Mouse (Mus musculus): ENCODE measurements at regions not wholly inside any gene's neighbourhood (a gene's known extent, or its start where the extent isn't known, plus 50 kb on each side); places are given as distances from the start of the nearest gene placed in this dataset.

DNA sequence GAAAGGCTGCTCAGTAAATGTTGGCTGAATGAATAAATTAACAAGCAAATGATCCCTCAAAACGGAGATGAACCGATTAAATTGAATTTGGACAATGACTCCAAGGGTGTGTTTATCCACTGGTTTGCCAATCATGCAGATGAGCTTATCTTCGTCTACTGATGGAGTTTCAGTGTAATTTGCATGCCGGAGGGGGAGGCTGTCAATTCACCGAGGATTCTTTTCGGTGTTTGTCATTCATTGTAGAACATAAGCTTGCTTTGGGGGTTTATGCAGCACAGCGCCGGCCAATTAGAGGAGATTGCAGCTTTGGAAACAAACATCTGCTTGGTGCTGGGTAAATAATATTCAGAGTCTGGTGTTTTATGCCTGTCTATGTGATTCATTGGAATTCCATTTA, 132.7 kb downstream of the Otoa start:
- DNase-seq (ENCODE audit: low read depth) = no peak

DNA sequence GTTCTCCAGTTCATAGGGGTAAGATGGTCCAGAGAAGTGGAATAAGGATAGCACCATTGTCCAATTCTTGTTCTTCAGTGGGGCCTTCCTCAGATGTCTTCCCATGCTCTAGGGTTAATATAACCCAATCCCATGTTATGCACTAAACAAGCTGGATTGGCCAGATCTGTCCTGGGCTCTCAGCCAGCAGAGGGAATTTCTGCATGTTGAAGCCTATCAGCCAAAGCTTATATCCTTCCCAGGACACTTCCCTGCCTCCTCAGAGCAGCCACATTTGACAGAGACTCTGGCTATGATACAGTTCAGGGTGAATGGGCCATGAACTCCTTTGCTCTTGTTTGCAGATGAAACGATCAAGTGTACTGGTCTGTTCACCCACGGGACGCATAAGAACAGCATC, 133.6 kb downstream of the Otoa start:
- DNase-seq (ENCODE audit: low read depth) = no peak

DNA sequence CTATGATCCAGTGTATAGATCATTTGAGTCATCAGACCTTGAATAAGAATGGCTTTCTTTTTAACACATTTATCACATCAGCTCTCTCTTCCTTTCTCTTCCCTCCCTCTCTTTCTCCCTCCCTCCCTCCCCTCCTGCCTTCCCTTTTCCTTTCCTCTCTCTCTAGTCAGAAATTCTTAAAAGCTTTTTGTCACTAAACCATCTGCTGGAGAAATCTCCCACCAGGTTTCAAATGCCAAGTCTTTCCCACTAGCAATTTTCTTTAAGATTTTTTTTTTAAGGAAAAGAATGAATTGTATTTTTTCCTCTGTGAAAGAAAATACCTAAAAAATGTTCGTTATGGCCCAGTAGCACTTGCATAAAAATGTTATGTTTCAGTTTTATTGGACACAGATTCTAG, 134.3 kb downstream of the Otoa start:
- DNase-seq (ENCODE audit: low read depth) = no peak

- DNase-seq (ENCODE audit: low read depth) = no peak
These were observed 136.6 kb downstream of the Otoa start for GRCm38 (mm10) chr7:121218031-121218430.

GRCm38 (mm10) chr7:121221158-121221557, 139.7 kb downstream of the Otoa start:
- DNase-seq (ENCODE audit: low read depth) = no peak

DNA sequence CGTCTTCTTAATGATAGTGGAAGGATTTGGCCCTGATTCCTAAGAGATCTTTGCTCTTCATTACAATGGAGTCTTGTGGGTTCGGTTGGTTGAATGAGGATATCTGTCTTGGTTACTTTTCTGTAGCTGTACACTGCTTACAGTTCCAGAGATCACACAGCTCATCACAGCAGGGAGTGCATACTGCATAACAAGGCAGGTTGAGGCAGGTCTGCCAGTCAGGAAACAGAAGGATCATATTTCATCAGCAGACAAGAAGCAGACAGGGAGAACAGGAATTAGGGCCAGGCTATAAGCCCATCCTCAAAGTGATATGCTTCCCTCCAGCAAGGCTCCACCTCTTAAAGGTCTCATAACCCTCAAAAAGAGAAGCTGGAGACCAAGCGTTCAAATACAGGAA, 150.4 kb downstream of the Otoa start:
- no peak for DNase-seq (ENCODE audit: low read depth)

DNA sequence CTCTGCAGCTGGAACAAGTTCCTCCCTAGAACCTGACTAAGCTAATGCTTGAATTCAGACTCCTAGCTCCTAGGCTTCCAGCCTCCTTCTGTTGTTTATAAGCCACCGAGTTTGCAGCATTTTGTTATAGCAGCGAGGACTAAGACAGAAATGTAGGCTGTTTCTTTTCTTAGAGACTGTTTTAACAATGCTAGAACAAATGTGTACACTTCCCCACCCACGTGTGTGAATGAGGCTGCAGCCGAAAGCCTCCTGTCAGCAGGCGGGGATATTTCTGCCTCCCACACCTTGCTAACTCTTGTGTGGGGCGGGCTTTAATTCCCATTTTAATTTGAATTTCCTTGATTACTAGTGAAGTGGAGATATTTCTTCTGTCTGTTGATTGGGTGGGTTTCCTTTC, 153.4 kb downstream of the Otoa start:
- DNase-seq (ENCODE audit: low read depth) = no peak

DNA sequence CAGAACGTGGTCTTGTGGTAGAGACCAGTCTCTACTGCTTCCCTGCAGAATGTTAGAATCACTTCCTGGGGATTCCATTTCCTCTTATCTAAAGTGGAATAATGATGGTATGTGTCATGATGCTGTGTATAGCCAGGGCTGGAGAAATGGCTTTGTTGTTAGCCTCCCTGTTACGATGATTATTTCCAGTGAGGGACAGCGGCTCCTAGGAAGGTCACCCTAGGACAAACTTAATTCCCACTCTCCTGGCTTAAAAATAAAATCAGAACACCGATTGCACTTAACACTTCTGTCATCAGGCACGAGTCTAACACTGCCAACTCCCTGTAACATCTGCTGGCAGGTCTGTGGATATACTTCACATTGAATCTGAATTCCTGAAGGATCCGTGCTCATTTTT, 151.9 kb upstream of the Hs3st2 start:
- no peak for DNase-seq (ENCODE audit: low read depth)

- no peak for DNase-seq (ENCODE audit: low read depth)
These were observed 143.8 kb upstream of the Hs3st2 start for GRCm38 (mm10) chr7:121247845-121248244.

GRCm38 (mm10) chr7:121257466-121257865, 134.2 kb upstream of the Hs3st2 start:
- no peak for DNase-seq (ENCODE audit: low read depth)

GRCm38 (mm10) chr7:121258826-121259496, 132.7 kb upstream of the Hs3st2 start:
- peak; percentile 70 for DNase-seq (ENCODE audit: low read depth)

DNA sequence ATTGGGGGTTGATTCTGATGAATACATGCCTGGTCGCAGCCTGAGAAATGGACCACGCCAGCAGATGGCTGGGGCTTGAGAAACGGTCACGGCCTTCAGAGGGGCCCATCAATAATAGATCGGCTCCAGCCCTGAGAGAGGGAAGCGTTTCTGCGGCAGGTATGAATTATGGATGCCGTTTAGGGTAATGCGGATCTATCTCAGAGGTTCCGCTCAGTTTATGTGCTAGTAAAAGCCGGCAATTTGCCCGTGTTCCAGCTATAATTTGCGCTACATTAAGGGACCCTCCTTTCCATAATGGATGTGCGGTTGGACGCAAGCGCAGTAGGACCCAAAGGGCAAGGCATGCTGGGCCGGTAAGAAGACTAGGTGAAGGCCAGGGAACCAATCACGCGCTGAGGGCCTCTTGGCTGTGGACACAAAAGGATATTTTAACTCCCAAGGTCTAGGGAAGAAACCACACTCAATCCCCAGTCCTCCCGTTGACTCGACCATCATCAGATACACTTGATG, 132.1 kb upstream of the Hs3st2 start:
- no peak for DNase-seq (ENCODE audit: low read depth)

GRCm38 (mm10) chr7:121269358-121269757, 122.3 kb upstream of the Hs3st2 start:
- no peak for DNase-seq (ENCODE audit: low read depth)

- no peak for DNase-seq (ENCODE audit: low read depth)
These were observed 111.1 kb upstream of the Hs3st2 start for GRCm38 (mm10) chr7:121280597-121280996.

- DNase-seq (ENCODE audit: low read depth) = no peak
These were observed 109.5 kb upstream of the Hs3st2 start for GRCm38 (mm10) chr7:121282154-121282553.

- DNase-seq (ENCODE audit: low read depth) = no peak
These were observed 101.9 kb upstream of the Hs3st2 start for GRCm38 (mm10) chr7:121289737-121290136.

DNA sequence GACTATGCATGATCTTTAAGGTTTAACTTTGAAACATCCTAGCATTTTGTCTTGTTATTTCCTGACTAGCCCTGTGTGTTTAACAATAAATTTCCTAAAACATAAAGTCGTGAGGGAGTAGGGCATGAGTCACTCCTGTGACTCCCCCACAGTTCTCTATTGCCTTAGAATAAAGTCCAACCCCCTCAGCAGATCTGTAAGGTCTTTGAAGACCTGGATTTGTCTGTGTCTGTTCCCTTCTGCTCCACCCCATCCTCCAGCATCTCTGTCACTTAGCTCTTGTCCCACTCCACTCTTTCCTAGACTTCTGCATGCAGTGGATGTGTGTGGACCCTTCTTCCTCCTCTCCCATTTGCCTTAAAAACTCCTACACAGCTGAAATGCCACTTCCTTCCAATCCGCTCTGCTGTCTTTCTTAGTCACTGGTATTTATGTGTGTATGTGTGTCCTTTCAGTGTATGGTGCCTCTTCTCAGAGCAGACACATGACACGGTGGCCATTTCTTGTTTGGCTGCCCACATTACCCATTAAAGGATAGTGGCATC, 95.4 kb upstream of the Hs3st2 start:
- DNase-seq (ENCODE audit: low read depth) = no peak

- no peak for DNase-seq (ENCODE audit: low read depth)
These were observed 78.6 kb upstream of the Hs3st2 start for GRCm38 (mm10) chr7:121312961-121313587.

- no peak for DNase-seq (ENCODE audit: low read depth)
These were observed 77.1 kb upstream of the Hs3st2 start for GRCm38 (mm10) chr7:121314521-121314920.

DNA sequence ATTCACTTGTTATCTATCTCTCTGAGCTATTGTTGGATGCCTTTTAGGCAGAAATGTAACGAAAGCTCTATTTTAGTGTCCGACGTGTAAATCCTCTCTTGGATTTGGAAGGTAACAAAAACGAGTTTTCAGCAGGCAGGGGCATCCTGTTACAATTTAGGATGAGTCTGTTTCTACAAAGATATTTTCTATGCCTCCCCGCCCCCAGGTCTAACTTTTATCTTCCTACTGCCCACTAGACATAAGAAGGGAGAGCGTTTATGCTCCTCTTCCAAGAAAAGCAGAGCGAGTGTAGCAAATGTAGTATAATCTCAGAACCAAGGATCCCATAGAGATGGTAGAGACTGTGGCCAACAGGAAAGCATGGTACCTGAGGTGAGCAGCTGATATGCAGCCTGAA, 62.4 kb upstream of the Hs3st2 start:
- no peak for DNase-seq (ENCODE audit: low read depth)

- no peak for DNase-seq (ENCODE audit: low read depth)
These were observed 59.1 kb upstream of the Hs3st2 start for GRCm38 (mm10) chr7:121332532-121332931.

DNA sequence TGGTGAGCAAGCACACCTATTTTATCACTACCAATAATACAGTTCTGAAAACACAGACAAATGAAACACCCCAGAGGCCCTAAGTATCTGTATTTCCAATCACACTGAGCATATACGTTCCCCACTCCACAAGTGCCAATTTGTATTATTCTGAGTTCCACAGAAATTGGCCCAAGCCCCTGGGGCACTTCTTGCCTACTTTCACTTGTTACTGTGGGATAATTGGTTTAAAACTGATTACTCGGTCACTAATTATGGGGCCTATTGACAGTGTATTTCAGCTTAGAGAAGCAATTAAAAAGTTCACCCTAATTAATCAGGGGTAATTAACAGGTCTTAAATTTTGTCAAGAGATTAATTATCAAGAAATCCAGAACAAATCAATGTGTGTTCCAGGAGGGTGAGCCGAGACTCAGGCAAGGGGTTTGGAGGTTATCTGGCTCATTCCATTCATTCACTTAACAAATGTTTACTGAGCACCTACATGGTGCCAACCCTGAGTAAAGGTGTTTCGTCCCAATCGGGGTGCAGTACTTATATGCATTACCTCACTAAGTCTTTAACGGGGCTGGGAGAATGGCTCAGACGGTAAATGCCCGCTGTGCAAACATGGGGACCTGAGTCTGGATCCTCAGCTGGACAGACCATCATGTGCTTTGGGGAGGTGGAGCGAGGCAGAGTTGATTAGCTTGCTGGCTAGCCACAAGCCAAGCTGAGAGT, 56.1 kb upstream of the Hs3st2 start:
- no peak for DNase-seq (ENCODE audit: low read depth)

GRCm38 (mm10) chr7:121339942-121340341, 51.7 kb upstream of the Hs3st2 start:
- no peak for DNase-seq (ENCODE audit: low read depth)
